Mouse (Mus musculus) embryonic facial prominence, embryonic 14.5 days (tissue): ENCODE measurements around the gene Pde1a. TPM values are rescaled to one million over a fixed set of nuclear protein-coding genes. Genes with fewer than 3 reads are reported as not detected.

ENCODE experiments used
- ATAC-seq: fragments of 200-750 bp; cut with Nextera tagmentation; 2 replicates; pipeline ENCODE4 v1.8.0; 2017; ENCODE audit warnings: low read depth, moderate number of reproducible peaks, moderate TSS enrichment
- DNase-seq: peaks from one replicate; pipeline ENCODE4 v3.0.0-alpha.2; 2015; ENCODE audit warnings: low spot score
- H3K27ac ChIP-seq: fragments of 300-500 bp; sonication (generic); replicated peaks from 2 replicates; pipeline ENCODE4 v1.5.1; 2014; ENCODE audit warnings: low read depth, mild to moderate bottlenecking, low read length, moderate library complexity
- H3K27me3 ChIP-seq: fragments of 300-500 bp; sonication (generic); replicated peaks from 2 replicates; pipeline ENCODE4 v1.6.1; 2014; ENCODE audit warnings: low read length; ENCODE audit not compliant: control insufficient read depth, insufficient read depth
- H3K36me3 ChIP-seq: fragments of 300-500 bp; sonication (generic); 2 replicates; pipeline ENCODE4 v1.6.1; 2014; ENCODE audit warnings: low read length, mixed read lengths; ENCODE audit not compliant: control insufficient read depth, insufficient read depth
- H3K4me1 ChIP-seq: fragments of 300-500 bp; sonication (generic); 2 replicates; pipeline ENCODE4 v1.6.1; 2014; ENCODE audit warnings: antibody characterized with exemption, low read length; ENCODE audit not compliant: control insufficient read depth, insufficient read depth
- H3K4me2 ChIP-seq: fragments of 300-500 bp; sonication (generic); 2 replicates; pipeline ENCODE4 v1.6.1; 2014; ENCODE audit warnings: low read depth, mild to moderate bottlenecking, low read length, moderate library complexity, mixed read lengths
- H3K4me3 ChIP-seq: fragments of 300-500 bp; sonication (generic); 2 replicates; pipeline ENCODE4 v1.5.1; 2014; ENCODE audit warnings: low read depth, mild to moderate bottlenecking, low read length
- H3K9ac ChIP-seq: fragments of 300-500 bp; sonication (generic); 2 replicates; pipeline ENCODE4 v1.6.1; 2014; ENCODE audit warnings: low read depth, mild to moderate bottlenecking, low read length, moderate library complexity, mixed read lengths
- H3K9me3 ChIP-seq: fragments of 300-500 bp; sonication (generic); 2 replicates; pipeline ENCODE4 v1.6.1; 2016; ENCODE audit warnings: low read length; ENCODE audit not compliant: control insufficient read depth
- WGBS: fragments of 180-500 bp; shearing (Covaris S2); extraction: QIAGEN DNeasy Blood & Tissue Kit; methylation state at CpG from one replicate; pipeline ENCODE4 v1.1.7; 2014; 5-methylcytosine and 5-hydroxymethylcytosine counted together
- polyA plus RNA-seq: library from polyadenylated mRNA; unstranded; fragments of >200 nt; fragmentation: Nextera tagmentation; extraction: Ambion mirVana; gene quantifications from 2 replicates; pipeline ENCODE4 v1.2.1, GENCODE M21; 2014

Gene Pde1a
- polyA plus RNA-seq, 1 experiment from 2014 or later, result 14.3 TPM

DNA sequence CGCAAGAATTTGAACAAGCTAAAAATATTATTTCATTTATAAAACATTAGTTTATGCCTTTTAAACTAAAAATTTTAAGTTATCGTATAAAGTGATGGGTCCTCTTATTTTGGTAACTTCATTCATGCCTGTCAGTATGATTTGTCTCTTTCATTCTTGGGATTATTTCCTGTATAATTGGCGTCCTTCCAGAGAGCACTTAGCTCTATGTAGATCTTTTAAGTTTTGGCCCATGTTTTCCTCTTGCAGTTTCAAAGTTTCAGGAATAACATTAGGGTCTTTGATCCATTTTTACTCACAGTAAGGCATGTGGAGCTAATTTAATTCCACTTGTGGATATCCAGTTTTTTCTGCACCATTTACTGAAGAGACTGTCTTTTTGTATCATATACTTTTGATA, 5.8 kb upstream of the Pde1a start:
- no peak overlapping the region for H3K27ac ChIP-seq
- no peak overlapping the region for H3K4me2 ChIP-seq
- WGBS, result 44% methylated on average over 3 of the region's 3 CpGs
- no peaks in the 10 kb centered on the region for H3K9me3 ChIP-seq
- no peaks in the 10 kb centered on the region for H3K36me3 ChIP-seq
- H3K9ac ChIP-seq, result no peak overlapping the region
- peak; percentile 77 for DNase-seq
- H3K4me3 ChIP-seq, result no peak overlapping the region
- H3K4me1 ChIP-seq, result no peaks in the 10 kb centered on the region
- no peak for ATAC-seq
- H3K27me3 ChIP-seq, result no peaks in the 10 kb centered on the region

DNA sequence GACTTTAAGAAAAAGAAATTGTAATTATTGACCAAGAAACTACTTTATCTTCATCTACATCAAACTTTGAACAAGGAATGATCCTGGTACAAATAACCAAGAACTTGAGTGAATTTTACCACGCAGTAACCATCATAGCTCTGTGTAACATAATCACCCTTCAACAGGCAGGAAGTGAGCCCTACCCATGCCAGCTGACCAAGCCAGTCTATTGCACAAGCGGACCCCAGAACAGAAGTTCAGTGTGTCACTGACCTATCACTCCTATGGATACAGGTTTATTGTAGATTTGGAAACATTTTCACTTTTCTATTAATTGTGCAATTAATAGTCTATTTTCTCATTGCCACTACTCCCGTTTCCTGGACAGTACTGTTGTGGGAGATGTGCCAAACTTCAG, 3.4 kb upstream of the Pde1a start:
- H3K36me3 ChIP-seq, result no peaks in the 10 kb centered on the region
- no peak overlapping the region for H3K4me2 ChIP-seq
- DNase-seq, result no peak
- no peak overlapping the region for H3K27ac ChIP-seq
- 80% methylated on average over 3 of the region's 3 CpGs for WGBS
- H3K9ac ChIP-seq, result no peak overlapping the region
- no peak for ATAC-seq
- H3K27me3 ChIP-seq, result no peaks in the 10 kb centered on the region
- no peak overlapping the region for H3K4me3 ChIP-seq
- no peaks in the 10 kb centered on the region for H3K4me1 ChIP-seq
- no peaks in the 10 kb centered on the region for H3K9me3 ChIP-seq

DNA sequence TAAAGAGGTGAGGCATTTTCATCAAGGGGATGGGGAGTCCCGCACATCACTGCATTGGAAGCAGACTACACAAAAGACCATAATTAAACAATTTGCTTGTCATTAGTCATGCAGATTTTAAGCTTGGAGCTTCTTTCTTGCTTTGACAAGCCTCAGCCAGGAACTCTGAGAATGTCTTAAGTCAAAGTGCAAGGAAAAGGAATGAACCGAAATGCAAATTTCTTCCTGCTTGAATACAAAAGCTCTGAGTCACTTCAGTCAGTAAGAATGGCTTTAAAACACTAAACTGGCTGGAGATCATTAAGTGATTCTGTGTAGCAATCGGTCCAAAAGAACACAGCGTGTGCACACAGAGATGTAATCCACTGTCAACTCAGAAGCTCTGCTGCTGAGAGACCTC, 2.6 kb downstream of the Pde1a start:
- no peak overlapping the region for H3K4me3 ChIP-seq
- H3K4me2 ChIP-seq, result peak overlapping the region; percentile 7; the same call in 1 of the 2 replicates
- ATAC-seq (no peak), DNase-seq (no peak)
- no peaks in the 10 kb centered on the region for H3K27me3 ChIP-seq
- no peak overlapping the region; the same call in 1 of the 2 replicates for H3K9ac ChIP-seq
- no peak overlapping the region for H3K27ac ChIP-seq
- no peaks in the 10 kb centered on the region for H3K9me3 ChIP-seq
- H3K4me1 ChIP-seq, result no peaks in the 10 kb centered on the region; the same call in 1 of the 2 replicates
- 22% methylated on average over 4 of the region's 4 CpGs for WGBS
- H3K36me3 ChIP-seq, result no peaks in the 10 kb centered on the region

DNA sequence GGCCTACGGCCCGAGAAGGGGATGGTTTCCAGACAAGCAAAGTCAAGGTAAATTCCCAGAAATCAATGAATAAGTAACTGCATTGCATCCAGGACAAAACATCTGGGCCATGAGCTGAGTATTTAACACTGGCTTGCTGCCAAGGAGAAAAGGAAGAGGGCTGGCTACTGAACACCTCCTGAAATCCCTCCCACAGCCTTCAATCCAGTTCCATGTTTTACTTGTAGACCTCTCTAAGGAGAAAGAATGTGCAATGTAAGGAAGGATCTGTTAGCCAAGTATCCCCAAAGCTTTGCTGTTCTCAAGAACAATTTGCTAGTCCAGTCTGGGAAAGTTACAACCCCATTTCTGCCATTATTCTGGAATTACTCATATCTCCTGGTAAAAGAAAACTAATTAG, 42.4 kb downstream of the Pde1a start:
- ATAC-seq, result no peak
- H3K4me2 ChIP-seq, result no peak overlapping the region
- H3K9me3 ChIP-seq, result no peaks in the 10 kb centered on the region
- H3K27ac ChIP-seq, result no peak overlapping the region
- no peaks in the 10 kb centered on the region for H3K27me3 ChIP-seq
- DNase-seq, result peak; percentile 72
- 66% methylated on average over 2 of the region's 2 CpGs for WGBS
- H3K4me3 ChIP-seq, result no peak overlapping the region
- no peaks in the 10 kb centered on the region for H3K4me1 ChIP-seq
- no peak overlapping the region for H3K9ac ChIP-seq
- H3K36me3 ChIP-seq, result no peaks in the 10 kb centered on the region

DNA sequence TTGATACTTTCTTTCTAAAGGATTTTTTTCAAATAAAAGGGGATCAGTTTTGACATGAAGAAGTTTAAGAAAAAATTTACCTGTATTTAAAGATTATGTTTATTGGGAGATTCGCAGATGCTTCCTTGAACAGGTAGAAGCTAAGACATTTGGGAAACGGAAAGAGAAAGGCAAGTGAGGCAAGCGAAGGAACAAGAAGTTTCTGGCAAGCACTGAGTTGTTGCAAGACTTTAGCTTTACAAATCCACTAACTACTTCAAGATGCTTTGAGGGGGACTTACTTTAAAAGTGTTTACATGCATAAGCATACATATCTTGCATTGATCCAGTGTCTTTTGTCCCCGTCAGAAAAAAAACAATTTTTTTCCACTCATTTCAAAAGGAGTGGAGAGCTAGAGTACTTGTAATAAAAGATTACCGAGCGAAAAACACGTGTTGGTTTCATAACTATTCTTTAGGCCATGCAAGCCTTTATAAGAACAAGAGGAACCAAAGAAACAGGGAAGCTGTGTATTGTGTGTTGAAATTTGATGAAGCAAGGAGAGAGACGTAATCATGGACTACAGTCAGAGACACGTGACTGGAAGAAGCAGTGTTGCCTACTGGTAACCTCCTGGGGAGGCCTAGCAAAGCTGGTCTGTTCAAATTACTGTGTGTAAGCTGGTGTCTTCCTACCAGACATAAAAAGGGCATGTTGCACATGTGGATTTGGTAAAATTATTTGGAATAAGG, 49.0 kb downstream of the Pde1a start:
- Histone ChIP-seq H3K9ac (no peak overlapping the region), H3K27me3 (no peaks in the 10 kb centered on the region), H3K4me1 (no peaks in the 10 kb centered on the region), H3K9me3 (no peaks in the 10 kb centered on the region), H3K4me2 (no peak overlapping the region), H3K27ac (no peak overlapping the region), H3K36me3 (no peaks in the 10 kb centered on the region), H3K4me3 (no peak overlapping the region)
- ATAC-seq (no peak), DNase-seq (peak; percentile 48)
- WGBS, result 66% methylated on average over 9 of the region's 9 CpGs

DNA sequence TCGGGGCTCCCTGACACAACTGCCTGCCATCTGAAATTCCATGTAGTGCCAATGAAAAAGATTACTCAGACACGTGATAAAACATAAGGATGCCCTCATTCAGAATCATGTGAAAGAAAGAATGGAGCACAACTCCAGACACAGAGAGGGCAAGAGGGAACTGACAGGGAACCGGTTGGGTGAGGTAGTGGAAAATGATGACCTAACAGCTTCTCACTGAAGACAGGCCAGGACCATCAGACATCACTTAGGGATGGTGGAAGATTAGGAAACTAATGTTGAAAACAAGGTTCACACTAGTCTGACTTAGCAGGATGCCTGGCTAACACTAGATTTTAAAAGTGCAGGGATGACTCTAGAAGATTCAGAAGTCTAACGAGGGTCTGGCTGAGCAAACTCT, 49.6 kb downstream of the Pde1a start:
- DNase-seq (no peak), ATAC-seq (no peak)
- no peak overlapping the region for H3K4me2 ChIP-seq
- no peaks in the 10 kb centered on the region for H3K27me3 ChIP-seq
- H3K9ac ChIP-seq, result no peak overlapping the region
- H3K4me1 ChIP-seq, result no peaks in the 10 kb centered on the region
- 85% methylated on average over 4 of the region's 4 CpGs for WGBS
- H3K36me3 ChIP-seq, result no peaks in the 10 kb centered on the region
- no peak overlapping the region for H3K4me3 ChIP-seq
- H3K9me3 ChIP-seq, result no peaks in the 10 kb centered on the region
- H3K27ac ChIP-seq, result no peak overlapping the region

DNA sequence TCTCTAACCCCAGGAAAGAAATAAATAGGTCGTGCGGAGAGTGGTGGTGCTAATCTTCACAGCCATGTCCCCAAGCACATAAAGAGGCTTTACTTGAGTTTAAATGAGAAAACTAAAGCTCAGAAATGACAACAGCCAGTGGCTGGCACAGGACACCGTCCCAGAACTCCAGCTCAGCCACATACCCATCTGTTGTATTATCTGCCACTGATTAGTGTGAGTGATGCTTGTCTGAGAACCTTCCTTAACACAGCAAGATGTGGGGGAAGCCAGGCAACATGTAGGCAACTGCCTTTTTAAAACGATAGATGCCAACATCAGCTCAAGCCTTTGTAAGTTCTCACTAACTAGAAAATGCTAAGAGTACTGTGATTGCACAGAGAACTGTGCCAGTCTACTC, 52.9 kb downstream of the Pde1a start:
- Histone ChIP-seq H3K27me3 (no peaks in the 10 kb centered on the region), H3K4me2 (no peak overlapping the region), H3K4me3 (no peak overlapping the region), H3K36me3 (no peaks in the 10 kb centered on the region), H3K9me3 (no peaks in the 10 kb centered on the region), H3K27ac (no peak overlapping the region), H3K4me1 (no peaks in the 10 kb centered on the region; the same call in 1 of the 2 replicates), H3K9ac (no peak overlapping the region)
- WGBS, result 82% methylated on average over 4 of the region's 4 CpGs
- no peak for ATAC-seq
- DNase-seq, result no peak

DNA sequence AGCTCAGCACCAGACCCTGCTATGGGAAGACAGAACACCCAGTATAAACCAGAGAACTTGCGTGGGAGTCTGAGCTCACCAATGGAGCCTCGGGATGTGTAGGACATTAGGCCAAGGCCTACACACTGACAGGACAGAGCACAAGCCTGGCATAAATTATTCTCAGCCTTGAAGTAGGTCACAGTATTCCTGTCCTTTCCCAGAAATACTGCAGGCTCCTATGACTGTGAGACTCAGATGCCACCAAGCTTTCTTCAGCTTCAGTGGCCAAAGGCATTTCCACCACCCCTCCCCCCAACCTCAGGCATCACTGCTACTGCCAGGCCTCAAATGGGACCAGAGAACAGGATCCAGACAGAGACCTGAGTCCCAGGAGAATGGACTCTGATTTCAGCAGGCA, 54.7 kb downstream of the Pde1a start:
- H3K4me1 ChIP-seq, result no peaks in the 10 kb centered on the region; the same call in 1 of the 2 replicates
- H3K27me3 ChIP-seq, result no peaks in the 10 kb centered on the region
- ATAC-seq, result no peak
- no peak overlapping the region for H3K4me2 ChIP-seq
- WGBS, result 89% methylated on average over 2 of the region's 2 CpGs
- H3K9ac ChIP-seq, result no peak overlapping the region
- no peak overlapping the region for H3K27ac ChIP-seq
- DNase-seq, result no peak
- no peaks in the 10 kb centered on the region for H3K36me3 ChIP-seq
- no peak overlapping the region for H3K4me3 ChIP-seq
- no peaks in the 10 kb centered on the region for H3K9me3 ChIP-seq

DNA sequence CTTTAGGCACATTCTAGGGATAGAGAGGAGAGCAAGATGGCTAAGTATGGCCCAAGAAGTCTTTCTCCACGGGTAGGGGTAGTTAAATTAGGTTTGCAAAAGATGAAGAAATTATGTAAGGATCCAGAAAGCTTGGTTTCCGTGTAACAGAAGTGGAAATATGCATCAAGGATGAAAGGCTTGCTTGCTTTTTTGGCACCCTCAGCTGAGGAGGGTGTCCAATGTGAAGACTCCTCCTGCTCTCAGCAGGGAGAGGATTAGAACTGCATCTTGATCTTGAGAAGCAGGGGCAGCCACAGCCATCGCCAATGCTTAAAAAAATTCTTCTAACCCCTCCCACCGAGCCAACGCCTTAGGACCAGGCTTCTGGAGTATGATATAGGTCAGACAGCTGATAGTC, 55.2 kb downstream of the Pde1a start:
- H3K4me2 ChIP-seq, result no peak overlapping the region
- no peaks in the 10 kb centered on the region; the same call in 1 of the 2 replicates for H3K4me1 ChIP-seq
- no peaks in the 10 kb centered on the region for H3K9me3 ChIP-seq
- H3K9ac ChIP-seq, result no peak overlapping the region
- H3K4me3 ChIP-seq, result no peak overlapping the region
- no peak overlapping the region for H3K27ac ChIP-seq
- H3K36me3 ChIP-seq, result no peaks in the 10 kb centered on the region
- 40% methylated on average over 5 of the region's 5 CpGs for WGBS
- no peak for ATAC-seq
- DNase-seq, result no peak
- no peaks in the 10 kb centered on the region for H3K27me3 ChIP-seq
